Mouse (Mus musculus) forebrain, embryonic 11.5 days (tissue): ENCODE data around the gene Cnnm2. TPM values are rescaled to one million over a fixed set of nuclear protein-coding genes. Genes with fewer than 3 reads are reported as not detected.

ENCODE experiments used
- ATAC-seq: fragments of 200-750 bp; cut with Nextera tagmentation; replicated peaks from 2 replicates; pipeline ENCODE4 v1.8.0; 2017; ENCODE audit warnings: moderate TSS enrichment; ENCODE audit not compliant: low FRiP score
- DNase-seq: peaks from one replicate; pipeline ENCODE4 v3.0.0-alpha.2; 2017; ENCODE audit warnings: low spot score
- H3K27ac ChIP-seq: fragments of 300-500 bp; sonication (generic); 2 replicates; pipeline ENCODE4 v1.5.1; 2014; ENCODE audit warnings: low read depth, low read length
- H3K27me3 ChIP-seq: fragments of 300-500 bp; sonication (generic); 2 replicates; pipeline ENCODE4 v1.6.1; 2014; ENCODE audit warnings: mild to moderate bottlenecking, low read length, mixed read lengths; ENCODE audit not compliant: control insufficient read depth, insufficient read depth
- H3K36me3 ChIP-seq: fragments of 300-500 bp; sonication (generic); 2 replicates; pipeline ENCODE4 v1.6.1; 2014; ENCODE audit warnings: mild to moderate bottlenecking, low read length, moderate library complexity, mixed read lengths; ENCODE audit not compliant: control insufficient read depth, insufficient read depth
- H3K4me1 ChIP-seq: fragments of 300-500 bp; sonication (generic); replicated peaks from 2 replicates; pipeline ENCODE4 v1.6.1; 2014; ENCODE audit warnings: low read length, mixed read lengths; ENCODE audit not compliant: control insufficient read depth, insufficient read depth
- H3K4me2 ChIP-seq: fragments of 300-500 bp; sonication (generic); 2 replicates; pipeline ENCODE4 v1.6.1; 2014; ENCODE audit warnings: low read depth, mild to moderate bottlenecking, low read length, moderate library complexity, mixed read lengths; ENCODE audit not compliant: severe bottlenecking
- H3K4me3 ChIP-seq: fragments of 300-500 bp; sonication (generic); 2 replicates; pipeline ENCODE4 v1.5.1; 2014; ENCODE audit warnings: low read depth, low read length
- H3K9ac ChIP-seq: fragments of 300-500 bp; sonication (generic); 2 replicates; pipeline ENCODE4 v1.6.1; 2014; ENCODE audit warnings: low read length
- H3K9me3 ChIP-seq: fragments of 300-500 bp; sonication (generic); 2 replicates; pipeline ENCODE4 v1.6.1; 2016; ENCODE audit warnings: low read length, mixed read lengths; ENCODE audit not compliant: control insufficient read depth
- WGBS: fragments of 180-500 bp; shearing (Covaris S2); extraction: QIAGEN DNeasy Blood & Tissue Kit; methylation state at CpG from one replicate; pipeline ENCODE4 v1.1.7; 2014; 5-methylcytosine and 5-hydroxymethylcytosine counted together
- polyA plus RNA-seq: library from polyadenylated mRNA; unstranded; fragments of >200 nt; fragmentation: Nextera tagmentation; extraction: Ambion mirVana; gene quantifications from 2 replicates; pipeline ENCODE4 v1.2.1, GENCODE M21; 2014

Gene Cnnm2
- polyA plus RNA-seq, 1 experiment from 2014 or later = 3.8 TPM

DNA sequence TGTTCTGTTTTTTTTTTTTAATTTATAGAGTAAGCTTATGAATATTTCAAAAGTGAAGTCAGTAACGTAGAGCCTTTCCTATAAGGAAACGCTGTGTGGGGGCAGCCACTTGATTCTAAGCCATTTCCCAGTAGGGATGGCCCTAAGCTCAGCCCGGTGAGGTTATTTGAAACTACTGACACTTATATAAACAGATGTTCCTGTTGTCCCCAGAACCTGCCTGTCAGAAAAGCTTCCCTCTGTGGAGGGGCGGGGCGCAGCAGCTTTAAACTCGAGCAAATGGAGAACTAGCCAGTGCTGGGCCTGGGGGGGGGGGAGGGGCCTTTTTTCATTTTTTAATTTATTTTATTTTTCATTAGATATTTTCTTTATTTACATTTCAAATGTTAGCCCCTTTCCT is 102.7 kb downstream of the Cnnm2 start:
- Histone ChIP-seq H3K27me3 (no peaks in the 10 kb centered on the region), H3K4me2 (no peak overlapping the region), H3K4me1 (no peaks in the 10 kb centered on the region), H3K9me3 (no peaks in the 10 kb centered on the region), H3K9ac (no peak overlapping the region), H3K36me3 (no peaks in the 10 kb centered on the region), H3K4me3 (no peak overlapping the region), H3K27ac (no peak overlapping the region)
- ATAC-seq (no peak), DNase-seq (no peak)
- 73% methylated on average over 6 of the region's 6 CpGs for WGBS

DNA sequence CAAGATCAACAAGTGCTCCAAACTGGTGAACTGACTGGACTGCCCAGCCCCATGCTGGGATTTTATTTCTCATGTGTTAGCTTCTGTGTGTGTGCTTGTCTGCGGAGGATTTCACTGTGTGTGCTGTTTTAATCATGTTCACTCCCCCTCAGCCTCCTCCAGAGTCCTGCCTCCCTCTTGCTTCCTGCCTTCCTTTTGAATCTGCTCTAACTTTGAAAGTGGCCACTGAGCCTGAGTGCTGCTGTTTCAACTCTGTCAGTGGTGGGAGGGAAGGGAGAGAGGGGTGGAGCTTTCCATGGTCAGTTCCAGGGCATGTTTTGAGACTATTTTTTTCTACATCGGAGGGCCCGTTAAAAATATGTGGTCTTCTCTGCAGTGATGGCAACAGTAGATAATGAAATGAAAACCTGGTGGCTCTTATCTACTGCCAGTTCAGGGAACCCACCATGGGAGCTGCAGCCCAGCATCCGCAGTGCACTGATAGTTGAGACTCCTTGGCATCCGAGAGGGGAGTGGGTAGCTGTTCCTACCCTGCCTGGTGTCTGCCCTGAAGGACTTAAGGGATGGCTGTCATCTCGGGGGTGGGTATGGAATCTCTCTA is 103.4 kb downstream of the Cnnm2 start:
- no peaks in the 10 kb centered on the region for H3K27me3 ChIP-seq
- DNase-seq (no peak), ATAC-seq (no peak)
- H3K27ac ChIP-seq = no peak overlapping the region
- no peak overlapping the region for H3K4me3 ChIP-seq
- H3K9me3 ChIP-seq = no peaks in the 10 kb centered on the region
- no peaks in the 10 kb centered on the region for H3K4me1 ChIP-seq
- no peak overlapping the region for H3K4me2 ChIP-seq
- H3K9ac ChIP-seq = no peak overlapping the region
- 73% methylated on average over 6 of the region's 6 CpGs for WGBS
- no peaks in the 10 kb centered on the region for H3K36me3 ChIP-seq

DNA sequence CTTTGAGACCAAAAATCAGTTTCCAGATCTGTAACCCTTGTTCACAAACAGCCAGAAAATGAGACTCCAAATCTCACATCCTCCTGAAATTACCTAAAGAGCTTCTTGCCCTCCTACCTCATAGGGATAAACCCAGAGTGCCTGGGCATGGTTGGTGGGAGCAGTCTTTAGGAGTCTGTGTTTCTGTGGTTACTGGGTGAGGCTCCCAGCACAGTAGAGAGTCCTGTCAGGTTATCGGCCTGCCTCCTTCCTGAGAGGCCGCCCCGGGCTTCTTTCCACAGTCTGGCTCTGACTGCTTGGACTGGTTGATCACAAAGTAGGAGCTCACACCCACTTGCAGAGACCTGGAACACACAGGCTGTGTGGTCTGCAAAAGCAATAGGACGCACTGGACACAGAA is 104.0 kb downstream of the Cnnm2 start:
- WGBS = 84% methylated on average over 4 of the region's 4 CpGs
- DNase-seq = no peak
- no peak overlapping the region for H3K9ac ChIP-seq
- H3K4me2 ChIP-seq = no peak overlapping the region
- H3K9me3 ChIP-seq = no peaks in the 10 kb centered on the region
- no peak overlapping the region for H3K27ac ChIP-seq
- ATAC-seq = no peak
- H3K4me3 ChIP-seq = no peak overlapping the region
- no peaks in the 10 kb centered on the region for H3K36me3 ChIP-seq
- H3K27me3 ChIP-seq = no peaks in the 10 kb centered on the region
- no peaks in the 10 kb centered on the region for H3K4me1 ChIP-seq

DNA sequence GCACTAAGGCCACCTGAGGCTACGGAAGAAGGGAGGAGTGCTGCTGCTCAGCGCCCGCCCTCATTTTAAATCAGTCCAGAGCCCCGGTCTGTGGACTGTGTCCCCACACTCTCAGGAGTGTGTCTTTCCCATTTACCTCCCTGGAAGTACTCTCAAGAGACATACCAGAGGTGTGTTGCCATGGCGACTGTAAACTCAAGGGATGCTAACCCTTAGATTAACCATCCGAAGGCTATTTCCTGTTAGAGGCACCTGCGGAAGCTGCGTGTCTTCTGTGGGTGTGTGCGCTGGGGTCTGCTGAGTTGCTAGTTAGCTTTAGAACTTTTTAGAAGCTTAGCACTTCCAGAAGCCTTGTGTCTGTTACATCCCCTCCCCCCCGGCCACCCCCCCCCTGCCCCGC is 107.7 kb downstream of the Cnnm2 start:
- no peaks in the 10 kb centered on the region for H3K4me1 ChIP-seq
- no peaks in the 10 kb centered on the region for H3K36me3 ChIP-seq
- no peak for ATAC-seq
- no peaks in the 10 kb centered on the region for H3K27me3 ChIP-seq
- H3K4me3 ChIP-seq = no peak overlapping the region
- DNase-seq = no peak
- H3K27ac ChIP-seq = no peak overlapping the region
- 60% methylated on average over 11 of the region's 11 CpGs for WGBS
- no peaks in the 10 kb centered on the region for H3K9me3 ChIP-seq
- H3K9ac ChIP-seq = no peak overlapping the region
- H3K4me2 ChIP-seq = no peak overlapping the region

DNA sequence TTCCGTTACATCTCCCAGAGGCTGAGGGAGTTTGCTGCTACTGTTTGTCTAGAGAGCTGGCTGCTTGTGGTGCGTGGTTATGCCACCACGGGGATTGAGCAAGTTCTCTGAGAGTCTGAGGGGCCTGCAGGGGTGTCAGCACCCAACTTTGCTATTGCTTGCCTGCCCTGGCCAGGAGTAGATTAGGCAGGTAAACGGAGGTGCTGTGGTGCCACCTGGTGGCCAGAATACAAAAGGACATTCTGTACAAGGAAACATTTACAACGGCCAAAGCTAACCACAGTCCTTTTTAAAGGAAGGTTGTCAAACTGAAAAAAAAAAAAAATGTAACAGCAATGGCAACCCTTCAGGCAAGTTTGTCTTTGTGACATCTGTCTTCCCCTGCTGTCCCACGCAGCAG is 108.1 kb downstream of the Cnnm2 start:
- no peak overlapping the region for H3K9ac ChIP-seq
- no peaks in the 10 kb centered on the region for H3K9me3 ChIP-seq
- H3K4me1 ChIP-seq = no peaks in the 10 kb centered on the region
- no peak overlapping the region for H3K4me2 ChIP-seq
- ATAC-seq (peak; percentile 55; the same call in 1 of the 2 replicates), DNase-seq (peak; percentile 87)
- no peak overlapping the region for H3K27ac ChIP-seq
- H3K27me3 ChIP-seq = no peaks in the 10 kb centered on the region
- H3K36me3 ChIP-seq = no peaks in the 10 kb centered on the region
- 17% methylated on average over 6 of the region's 6 CpGs for WGBS
- no peak overlapping the region for H3K4me3 ChIP-seq

DNA sequence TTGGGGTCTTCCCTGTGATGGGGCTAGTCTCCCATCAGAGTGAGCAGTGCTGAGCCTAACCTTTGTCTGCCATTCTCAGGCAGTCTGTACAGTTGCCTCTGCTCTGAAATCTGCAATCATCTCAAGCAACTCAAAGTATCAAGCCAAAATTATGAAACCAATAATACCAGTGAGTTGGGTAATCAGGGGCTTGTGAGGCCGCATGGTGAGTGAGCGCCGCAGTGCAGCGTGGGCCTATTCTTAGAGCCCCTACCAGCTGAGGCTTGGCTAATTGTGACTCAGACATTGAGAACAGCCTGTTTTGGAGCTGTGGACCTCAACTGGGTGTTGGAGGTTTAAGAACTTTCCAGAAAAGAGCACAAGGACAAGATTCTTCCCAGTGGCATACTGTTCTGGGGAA is 109.7 kb downstream of the Cnnm2 start:
- Histone ChIP-seq H3K4me2 (no peak overlapping the region), H3K27ac (no peak overlapping the region), H3K27me3 (no peaks in the 10 kb centered on the region), H3K36me3 (no peaks in the 10 kb centered on the region), H3K4me1 (no peaks in the 10 kb centered on the region), H3K9ac (no peak overlapping the region), H3K9me3 (no peaks in the 10 kb centered on the region), H3K4me3 (no peak overlapping the region)
- ATAC-seq (no peak), DNase-seq (no peak)
- 91% methylated on average over 4 of the region's 4 CpGs for WGBS

DNA sequence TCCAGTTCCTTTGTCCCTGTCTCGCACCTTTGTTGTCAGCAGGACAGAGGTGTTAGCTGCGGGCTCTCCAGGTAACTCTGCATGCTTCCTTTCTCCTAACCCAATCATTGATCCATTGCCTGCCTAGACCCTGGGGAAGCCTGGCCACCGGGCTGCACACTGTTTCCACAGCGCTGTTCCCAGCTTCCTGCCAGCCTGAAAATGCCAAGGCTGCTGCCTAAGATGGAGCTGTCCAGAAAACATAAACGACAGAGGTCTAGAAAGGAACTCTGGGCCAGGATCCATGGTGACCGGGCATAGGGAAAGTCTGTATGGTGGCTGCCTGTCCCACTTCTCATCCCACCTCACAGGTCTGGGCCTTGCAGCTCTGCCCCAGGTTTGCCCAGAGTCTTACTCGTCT is 110.3 kb downstream of the Cnnm2 start:
- Histone ChIP-seq H3K9ac (no peak overlapping the region), H3K4me3 (no peak overlapping the region), H3K27me3 (no peaks in the 10 kb centered on the region), H3K4me1 (no peaks in the 10 kb centered on the region), H3K4me2 (no peak overlapping the region), H3K27ac (no peak overlapping the region), H3K9me3 (no peaks in the 10 kb centered on the region), H3K36me3 (no peaks in the 10 kb centered on the region)
- ATAC-seq = no peak
- WGBS = 75% methylated on average over 7 of the region's 7 CpGs
- no peak for DNase-seq

DNA sequence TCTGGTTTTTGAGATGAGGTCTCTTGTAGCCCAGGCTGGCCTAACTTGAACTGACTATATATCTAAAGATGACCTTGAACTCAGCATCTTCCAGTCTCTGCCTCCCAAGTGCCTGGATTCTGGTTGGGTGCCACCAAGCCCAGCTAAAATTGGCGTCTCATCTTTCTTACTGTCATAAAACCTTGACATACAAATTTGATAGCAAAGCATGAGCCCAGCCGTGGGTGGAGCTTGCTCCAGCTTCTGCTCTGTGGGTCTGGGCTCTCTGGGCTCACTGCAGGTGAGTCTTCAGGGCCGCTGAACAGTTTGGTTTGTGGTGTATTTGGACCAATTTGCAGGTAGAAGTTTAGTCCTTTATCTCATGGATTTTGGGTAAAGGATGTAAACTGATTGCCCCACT is 112.5 kb downstream of the Cnnm2 start:
- H3K27ac ChIP-seq = no peak overlapping the region
- no peak for ATAC-seq
- no peak overlapping the region for H3K4me3 ChIP-seq
- no peaks in the 10 kb centered on the region for H3K4me1 ChIP-seq
- no peak overlapping the region for H3K9ac ChIP-seq
- no peak overlapping the region for H3K4me2 ChIP-seq
- 92% methylated on average over 3 of the region's 3 CpGs for WGBS
- no peaks in the 10 kb centered on the region for H3K36me3 ChIP-seq
- H3K27me3 ChIP-seq = no peaks in the 10 kb centered on the region
- no peak for DNase-seq
- H3K9me3 ChIP-seq = no peaks in the 10 kb centered on the region

DNA sequence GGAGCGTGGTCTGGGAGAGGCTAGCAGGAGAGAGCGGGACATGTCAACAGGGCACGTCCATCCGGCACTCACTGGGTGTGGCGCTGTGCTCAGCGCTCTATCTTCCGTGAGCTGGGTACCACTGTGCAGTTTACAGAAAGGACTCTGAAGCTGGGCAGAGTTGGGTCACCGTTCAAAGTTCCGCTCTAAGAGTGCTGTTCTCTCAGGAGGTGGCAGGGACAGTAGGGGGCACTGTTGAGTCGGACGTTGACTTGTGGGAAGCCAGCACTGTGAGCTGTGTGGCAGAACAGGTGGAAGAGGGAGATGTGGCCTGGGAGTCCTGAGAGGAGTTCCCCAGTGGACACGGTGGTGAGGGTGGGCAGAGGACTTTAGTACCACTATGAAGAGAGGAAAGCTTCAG is 114.4 kb downstream of the Cnnm2 start:
- Histone ChIP-seq H3K27me3 (no peaks in the 10 kb centered on the region), H3K36me3 (no peaks in the 10 kb centered on the region), H3K4me3 (no peak overlapping the region), H3K4me2 (no peak overlapping the region), H3K27ac (no peak overlapping the region), H3K9me3 (no peaks in the 10 kb centered on the region), H3K4me1 (no peaks in the 10 kb centered on the region), H3K9ac (no peak overlapping the region)
- 39% methylated on average over 12 of the region's 12 CpGs for WGBS
- no peak for ATAC-seq
- DNase-seq = peak; percentile 90
